Mouse (Mus musculus): ENCODE measurements around the gene Gm28053.

DNA sequence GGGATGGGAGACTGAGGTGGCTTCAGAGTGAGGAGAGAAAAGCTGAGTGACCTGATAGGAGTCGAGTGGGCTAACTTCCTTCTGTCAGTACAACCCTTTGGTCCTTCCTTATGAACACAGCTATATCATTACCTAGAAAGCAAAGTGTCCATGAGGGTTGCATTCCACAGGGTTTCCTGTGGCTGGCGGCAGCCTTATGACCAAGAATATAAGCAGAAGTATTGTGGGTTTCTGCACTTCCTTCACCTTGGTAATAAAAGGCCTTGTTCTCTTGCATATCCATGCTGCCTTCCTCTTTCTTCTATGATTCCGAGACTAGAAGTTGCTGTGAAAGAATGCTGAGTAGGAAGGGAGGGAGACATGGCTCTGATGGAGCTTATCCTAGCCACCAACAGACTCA, 19.5 kb upstream of the Gm28053 start:
- TF ChIP-seq CTCF (IDR thresholded peaks at IDR 0.05; ENCODE audit: low read depth): no peak
- TF ChIP-seq EP300 (IDR thresholded peaks at IDR 0.05; ENCODE audit: low read depth): no peak

Measured in liver, postnatal 0 days (tissue).